Mouse (Mus musculus) mature B cell (primary cell): ENCODE data around the gene Exoc5.

Experiments used
- in situ Hi-C: fragments of 300-500 bp; cut with MboI; formaldehyde crosslinking; loops from 2 replicates; pipeline ENCODE4 v1.14.3; 2019

Exoc5 gene

DNA sequence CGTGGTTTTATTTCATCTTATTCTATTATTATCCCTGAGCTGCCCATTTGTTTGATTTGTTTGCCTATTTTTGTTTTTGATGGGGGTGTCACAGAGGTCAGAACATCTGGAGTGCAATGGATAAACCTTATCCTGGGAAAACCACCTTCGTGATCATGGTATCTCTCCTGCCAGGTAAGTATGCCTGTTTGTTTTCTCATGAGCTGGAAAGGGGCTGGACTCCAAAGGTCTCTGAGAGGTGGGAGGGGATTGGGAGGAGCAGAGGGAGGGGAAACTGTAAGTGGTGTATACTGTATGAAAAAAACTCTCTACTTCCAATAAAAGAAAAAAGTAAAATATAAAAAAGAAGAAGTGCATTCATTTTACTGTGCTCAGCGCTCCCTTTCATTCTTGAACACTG, 64.8 kb downstream of the Exoc5 start:
- in situ Hi-C loops, result no loop called here

- in situ Hi-C loops, result no loop called here
Observed at GRCm38 (mm10) chr14:48998795-48999194, 67.7 kb downstream of the Exoc5 start.

GRCm38 (mm10) chr14:48993861-48994260, 72.6 kb downstream of the Exoc5 start:
- in situ Hi-C loops, result no loop called here

DNA sequence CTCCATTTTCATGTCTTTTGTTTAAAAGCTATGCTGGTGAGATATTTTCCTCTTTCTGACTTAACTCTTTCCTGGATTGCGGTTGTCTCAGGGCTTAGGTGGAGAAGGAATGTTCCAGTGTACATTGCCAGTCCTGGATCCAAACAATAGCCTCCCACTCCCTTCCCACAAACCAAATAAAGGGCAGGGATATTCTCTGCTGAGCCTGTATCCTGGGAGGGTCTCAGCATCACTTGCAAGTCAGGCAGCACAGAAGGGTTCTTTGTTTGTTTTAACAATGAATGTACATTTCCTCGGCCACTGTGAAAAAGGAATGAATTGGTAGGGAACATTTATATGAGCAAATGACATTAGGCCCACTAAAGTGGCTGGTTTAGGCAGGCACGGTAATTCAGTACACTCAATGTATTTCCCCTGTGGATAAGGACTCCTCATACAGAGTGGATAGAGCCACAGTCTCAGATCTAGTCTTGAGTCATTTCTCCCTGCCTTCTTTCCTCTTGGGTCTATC, 74.3 kb downstream of the Exoc5 start:
- in situ Hi-C loops, result no loop called here

GRCm38 (mm10) chr14:48991144-48991522, 75.3 kb downstream of the Exoc5 start:
- in situ Hi-C loops, result no loop called here

DNA sequence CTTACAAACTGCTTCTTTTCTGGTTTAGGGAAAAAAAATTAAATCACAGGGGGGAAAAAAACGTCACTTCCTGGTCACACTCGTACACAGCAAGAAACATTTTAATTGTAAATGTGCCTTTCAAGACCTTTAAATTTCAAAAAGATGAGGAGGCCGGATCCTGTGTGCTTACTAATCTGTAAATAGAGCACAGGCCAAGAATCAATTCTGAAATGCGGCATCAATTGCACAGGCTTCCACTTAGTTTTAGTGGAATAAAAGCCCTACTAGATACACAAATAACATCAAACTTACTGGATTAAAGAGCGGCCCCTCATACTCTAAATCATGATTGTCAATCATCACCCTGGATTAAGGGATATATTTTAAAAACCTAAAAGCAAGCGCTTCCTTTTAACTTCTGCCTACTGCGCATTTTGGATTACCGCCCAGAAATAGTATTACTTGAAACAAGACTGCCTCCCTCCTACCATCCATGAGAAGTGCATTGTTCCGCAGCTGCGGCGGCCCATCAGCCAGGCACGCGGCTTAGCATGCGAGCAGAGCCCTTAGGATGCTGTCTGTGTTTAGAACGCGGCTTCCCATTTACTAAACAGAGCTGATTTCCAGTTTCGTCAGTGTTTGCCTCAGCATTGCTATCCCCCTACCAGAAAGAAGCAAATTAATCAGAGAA, 75.8 kb downstream of the Exoc5 start:
- in situ Hi-C loops, result no loop called here

DNA sequence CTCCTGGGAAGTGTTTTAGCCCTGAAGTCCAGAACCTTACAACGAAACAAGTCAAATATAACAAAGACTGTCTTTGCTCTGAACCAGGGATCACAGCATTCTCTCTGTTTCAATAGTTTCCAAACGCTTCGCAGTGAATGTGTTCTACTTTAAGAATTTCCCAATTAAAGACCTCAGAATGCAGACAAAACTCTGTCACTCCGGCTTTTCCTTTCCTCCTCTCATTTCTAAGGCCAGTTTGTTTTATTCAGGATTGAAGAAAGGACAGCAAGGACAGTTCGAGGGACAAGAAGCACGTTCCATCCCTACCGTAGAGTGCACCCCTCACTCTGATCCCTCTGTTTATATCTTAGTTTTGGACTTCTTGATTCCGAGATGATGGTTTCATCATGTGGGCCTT, 76.6 kb downstream of the Exoc5 start:
- in situ Hi-C loops, result no loop called here

GRCm38 (mm10) chr14:48986231-48986630, 80.2 kb downstream of the Exoc5 start:
- in situ Hi-C loops, result no loop called here

DNA sequence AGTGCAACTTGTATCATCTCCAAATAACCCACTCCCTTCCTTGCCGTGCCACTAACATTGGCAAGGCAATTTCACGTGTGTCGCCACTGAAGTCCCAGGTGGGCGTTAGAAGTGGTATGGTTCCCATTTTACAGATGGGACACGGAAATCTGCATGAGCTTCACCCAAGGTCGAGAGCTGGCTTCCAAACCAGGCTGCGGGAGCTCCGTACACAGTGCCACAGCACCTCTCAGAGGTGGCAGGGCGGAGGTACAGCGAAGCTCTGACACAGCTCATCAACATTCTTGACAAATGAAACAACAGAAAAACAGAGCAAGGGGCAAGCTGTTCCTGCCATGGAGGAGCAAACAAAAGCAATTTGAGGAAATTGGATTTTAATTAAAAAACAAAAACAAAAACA, 80.8 kb downstream of the Exoc5 start:
- in situ Hi-C loops, result no loop called here

DNA sequence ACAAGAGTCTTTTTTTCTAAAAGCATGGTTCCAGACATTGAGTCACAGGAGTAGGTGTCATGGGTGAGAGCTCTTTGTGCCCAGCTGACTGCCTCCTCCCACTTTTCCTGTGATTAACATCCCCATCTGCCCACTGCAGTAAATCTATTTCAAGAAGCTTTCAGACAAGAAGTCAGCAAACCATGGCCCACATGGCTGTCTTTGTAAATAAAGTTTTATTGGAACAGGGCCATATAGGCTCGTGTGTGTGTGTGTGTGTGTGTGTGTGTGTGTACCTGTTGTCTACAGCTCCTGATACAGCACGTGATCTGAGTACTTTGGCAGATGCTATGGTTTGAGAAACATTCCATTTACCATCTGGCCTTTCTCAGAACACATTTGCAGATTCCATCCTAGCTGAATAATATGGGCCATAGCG, 87.5 kb downstream of the Exoc5 start:
- in situ Hi-C loops, result no loop called here

GRCm38 (mm10) chr14:48971546-48971945, 94.9 kb downstream of the Exoc5 start:
- in situ Hi-C loops, result no loop called here

DNA sequence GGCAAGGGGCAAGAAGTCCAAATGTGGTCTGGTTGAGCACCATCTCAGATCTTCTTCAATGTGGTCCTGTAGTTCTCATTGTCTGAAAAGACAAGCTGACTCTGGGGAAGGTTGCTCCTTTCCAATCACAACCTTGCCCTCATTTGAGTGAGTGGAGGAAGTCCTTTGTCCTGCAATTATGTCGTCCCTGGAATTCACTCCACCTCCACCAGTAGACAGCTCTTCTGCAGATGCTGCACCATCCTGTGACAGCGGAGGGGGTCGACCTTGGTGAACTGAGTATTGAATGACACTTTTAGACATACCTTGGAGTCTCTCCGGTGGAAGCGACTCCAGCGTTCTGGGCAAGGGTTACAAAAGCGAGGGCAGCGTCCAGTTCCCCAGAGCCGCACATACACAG, 97.8 kb downstream of the Exoc5 start:
- in situ Hi-C loops, result no loop called here
